Mouse (Mus musculus) lung, postnatal 36 days (tissue): ENCODE results near the gene Dmrtc2.
"Not testable (repeated sequence)": the region's sequence is repeated elsewhere in the genome, so short reads cannot be mapped to it uniquely, and the experiment has no call there.

Source experiments
- DNase-seq: peaks from one replicate; pipeline ENCODE4 v3.0.0; 2022; ENCODE audit warnings: mixed read lengths

Gene Dmrtc2

GRCm38 (mm10) chr7:24869532-24870165 is at the start of gene Dmrtc2, which contains the start of gene Lypd4:
TSS of gene Dmrtc2 (plus strand) at chr7:24870057.
TSS of gene Lypd4 (minus strand) at chr7:24869941.
- no peak for DNase-seq

GRCm38 (mm10) chr7:24824452-24824851 is 45.4 kb upstream of the Dmrtc2 start:
- no peak for DNase-seq

GRCm38 (mm10) chr7:24827181-24827580 is 42.7 kb upstream of the Dmrtc2 start:
- no peak for DNase-seq

GRCm38 (mm10) chr7:24838732-24839409 is 31.0 kb upstream of the Dmrtc2 start:
- DNase-seq: peak; percentile 21

- peak; percentile 3 for DNase-seq
Observed at GRCm38 (mm10) chr7:24839410-24839808, 30.4 kb upstream of the Dmrtc2 start.

GRCm38 (mm10) chr7:24840331-24840730 is 29.5 kb upstream of the Dmrtc2 start:
- no peak for DNase-seq

GRCm38 (mm10) chr7:24841009-24841408 is 28.8 kb upstream of the Dmrtc2 start:
- no peak for DNase-seq

GRCm38 (mm10) chr7:24844144-24844543 is 25.7 kb upstream of the Dmrtc2 start:
- no peak for DNase-seq

- no peak for DNase-seq
Observed at GRCm38 (mm10) chr7:24845181-24845580, 24.7 kb upstream of the Dmrtc2 start.

- DNase-seq: peak; percentile 9
Observed at GRCm38 (mm10) chr7:24845713-24846112, 24.1 kb upstream of the Dmrtc2 start.

- not testable (repeated sequence) for DNase-seq
Observed at GRCm38 (mm10) chr7:24846576-24846975, 23.3 kb upstream of the Dmrtc2 start.

GRCm38 (mm10) chr7:24850162-24850561 is 19.7 kb upstream of the Dmrtc2 start:
- no peak for DNase-seq

- peak; percentile 32 for DNase-seq
Observed at GRCm38 (mm10) chr7:24850899-24851303, 19.0 kb upstream of the Dmrtc2 start.

- no peak for DNase-seq
Observed at GRCm38 (mm10) chr7:24851596-24852325, 18.1 kb upstream of the Dmrtc2 start.

GRCm38 (mm10) chr7:24852557-24853232 is 17.2 kb upstream of the Dmrtc2 start:
- no peak for DNase-seq

- no peak for DNase-seq
Observed at GRCm38 (mm10) chr7:24853233-24853563, 16.7 kb upstream of the Dmrtc2 start.

- no peak for DNase-seq
Observed at GRCm38 (mm10) chr7:24853695-24854094, 16.2 kb upstream of the Dmrtc2 start.

- no peak for DNase-seq
Observed at GRCm38 (mm10) chr7:24856460-24857120, 13.3 kb upstream of the Dmrtc2 start.

- DNase-seq: no peak
Observed at GRCm38 (mm10) chr7:24859234-24859633, 10.6 kb upstream of the Dmrtc2 start.

- DNase-seq: no peak
Observed at GRCm38 (mm10) chr7:24861913-24862312, 7.9 kb upstream of the Dmrtc2 start, which contains the start of gene Gm9844. TSS of gene Gm9844 (plus strand) at chr7:24862213.

- no peak for DNase-seq
Observed at GRCm38 (mm10) chr7:24862853-24863252, 7.0 kb upstream of the Dmrtc2 start.

GRCm38 (mm10) chr7:24864156-24864555 is 5.7 kb upstream of the Dmrtc2 start:
- DNase-seq: no peak

- DNase-seq: no peak
Observed at GRCm38 (mm10) chr7:24869080-24869479, 777 bp upstream of the Dmrtc2 start.
